Mouse (Mus musculus) left cerebral cortex, adult 9 months (tissue): ENCODE results near the gene Rasal3.
A peak's percentile ranks its signal among the peaks of the same experiment; 100 is the strongest.

ENCODE experiments used
- DNase-seq, 2 experiments: peaks; one replicate each; pipeline ENCODE4 v3.0.0; 2022; ENCODE audit warnings: low spot score in 2 of 2

Gene Rasal3

DNA sequence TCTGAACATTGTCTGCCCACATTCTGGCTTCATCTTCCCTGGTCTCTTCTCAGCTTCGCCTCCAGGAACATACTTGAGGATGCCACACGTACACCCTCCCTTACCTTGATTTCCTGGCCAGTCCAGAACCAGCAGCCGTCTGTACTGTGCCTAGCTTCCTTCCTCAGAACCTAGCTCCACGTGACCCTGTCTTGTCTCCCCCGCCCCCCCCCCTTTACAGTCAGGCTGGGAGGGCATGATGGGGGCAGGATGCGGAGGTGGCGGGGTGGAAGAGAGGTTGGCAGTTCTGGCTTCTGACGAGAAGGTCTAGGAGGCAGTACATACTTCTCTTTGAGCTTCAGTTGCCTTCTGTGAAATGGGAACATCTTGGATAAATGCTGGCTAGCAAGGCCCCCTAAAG is at the start of gene Rasal3:
Rasal3 (minus strand) TSS at position 167 of the 400 bp plus-strand sequence.
- DNase-seq: no peak

DNA sequence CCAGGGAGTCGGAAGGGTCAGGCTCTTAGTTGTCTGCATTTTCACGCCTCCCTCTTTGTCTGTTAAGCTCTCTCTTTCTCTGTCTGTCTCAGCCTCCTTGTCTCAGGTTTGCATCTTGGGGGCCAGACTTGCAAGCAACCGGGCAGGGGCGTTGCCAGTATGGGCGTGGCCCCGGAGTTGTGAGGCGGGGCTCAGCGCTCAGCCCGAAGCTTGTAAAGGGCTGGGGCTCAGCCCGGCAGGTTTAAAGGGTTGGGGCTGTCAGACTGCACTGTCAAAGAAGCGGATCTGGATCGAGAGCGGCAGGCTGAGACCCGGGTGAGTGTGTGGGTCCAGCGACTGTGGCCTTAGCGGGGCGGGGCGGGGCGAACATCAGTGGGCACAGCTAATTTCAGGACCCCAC is 49.1 kb upstream of the Rasal3 start, which contains the start of gene Cyp4f39:
Cyp4f39 (plus strand) TSS at position 242 of the 400 bp plus-strand sequence.
- DNase-seq: no peak

DNA sequence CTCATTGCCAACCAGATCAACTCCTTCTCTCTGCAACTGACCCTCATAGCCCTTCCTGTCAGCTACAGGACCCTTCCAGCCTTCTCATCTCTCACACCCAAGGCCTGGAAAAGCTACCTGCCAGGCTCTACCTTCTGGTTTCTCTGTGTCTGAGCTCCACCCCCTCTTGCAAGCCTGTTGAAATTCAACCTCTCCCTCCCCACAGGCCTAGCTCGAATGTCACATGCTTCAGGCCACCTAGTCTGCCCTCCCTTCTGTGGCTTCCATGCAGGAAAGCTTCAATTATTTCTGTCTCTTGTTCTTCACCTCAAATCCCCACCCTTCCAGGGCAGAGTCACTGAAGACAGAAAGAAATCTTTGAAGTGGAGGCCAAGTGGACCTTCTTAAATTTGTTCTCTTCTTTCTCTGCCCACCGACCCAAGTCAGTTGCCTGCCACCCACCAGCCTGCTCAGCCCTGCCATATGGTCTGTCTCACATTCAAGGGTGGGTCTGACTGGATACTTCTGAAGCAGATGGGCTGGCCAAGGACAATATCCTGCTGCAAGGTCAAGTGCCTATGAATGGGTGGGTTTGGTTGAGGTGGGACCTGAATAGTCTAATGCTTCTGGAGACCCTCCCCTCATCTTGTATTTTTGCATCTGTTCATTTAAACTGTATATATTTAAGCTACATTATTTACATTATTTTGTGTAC is 47.6 kb upstream of the Rasal3 start:
- no peak for DNase-seq

DNA sequence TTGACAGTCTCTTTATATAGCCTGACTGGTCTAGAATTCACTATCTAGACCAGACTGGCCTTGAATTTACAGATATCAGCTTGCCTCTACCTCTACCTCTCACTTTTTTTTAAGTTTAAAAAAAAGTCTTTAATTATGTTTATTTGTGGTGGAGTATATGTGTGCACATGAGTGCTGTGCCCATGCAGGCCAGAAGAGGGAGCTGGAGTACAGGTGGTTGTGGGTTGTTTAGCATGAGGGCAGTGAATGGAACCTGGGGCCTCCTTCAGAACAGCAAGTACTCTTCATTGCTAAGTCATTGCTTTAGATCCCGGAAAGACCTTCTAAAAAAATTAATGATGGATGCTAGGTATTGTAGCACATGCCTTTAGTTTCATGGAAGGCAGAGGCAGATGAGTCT is 45.7 kb upstream of the Rasal3 start:
- no peak for DNase-seq

DNA sequence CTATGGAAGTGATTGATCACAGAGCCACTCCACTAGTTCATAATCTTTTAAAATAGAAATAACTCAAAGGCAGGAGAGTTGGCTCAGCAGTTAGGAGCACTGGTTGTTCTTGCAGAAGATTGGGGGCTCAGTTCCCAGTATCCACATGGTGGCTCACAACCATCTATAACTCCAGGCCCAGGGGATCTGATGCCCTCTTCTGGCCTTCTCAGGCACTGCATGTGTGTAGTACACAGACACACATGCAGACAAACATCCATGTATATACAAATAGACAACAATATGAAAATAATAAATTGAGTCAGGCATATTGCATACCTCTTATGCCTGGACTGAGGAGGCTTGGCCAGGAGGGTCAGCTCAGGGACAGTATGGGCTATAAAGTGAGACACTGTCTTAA is 43.8 kb upstream of the Rasal3 start:
- no peak for DNase-seq

DNA sequence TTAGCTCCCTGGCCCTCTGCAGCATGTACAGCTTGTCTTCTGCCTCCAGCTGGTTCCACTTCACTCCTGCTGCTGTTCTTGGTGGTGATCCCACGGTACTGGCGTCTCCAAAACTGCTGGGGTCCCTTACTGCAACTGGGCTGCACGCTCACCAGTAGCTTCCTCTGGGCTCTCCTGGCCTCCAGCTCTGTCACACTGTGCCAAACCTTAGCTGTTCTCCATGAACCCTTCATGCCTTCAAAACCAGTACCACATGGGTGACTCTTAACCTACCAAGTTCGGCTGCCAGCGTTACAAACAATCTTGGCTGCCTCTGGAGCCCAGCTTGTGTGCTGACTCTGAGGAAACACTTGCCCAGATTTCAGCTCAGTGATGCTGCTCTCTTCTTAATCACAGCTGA is 41.6 kb upstream of the Rasal3 start:
- no peak for DNase-seq

DNA sequence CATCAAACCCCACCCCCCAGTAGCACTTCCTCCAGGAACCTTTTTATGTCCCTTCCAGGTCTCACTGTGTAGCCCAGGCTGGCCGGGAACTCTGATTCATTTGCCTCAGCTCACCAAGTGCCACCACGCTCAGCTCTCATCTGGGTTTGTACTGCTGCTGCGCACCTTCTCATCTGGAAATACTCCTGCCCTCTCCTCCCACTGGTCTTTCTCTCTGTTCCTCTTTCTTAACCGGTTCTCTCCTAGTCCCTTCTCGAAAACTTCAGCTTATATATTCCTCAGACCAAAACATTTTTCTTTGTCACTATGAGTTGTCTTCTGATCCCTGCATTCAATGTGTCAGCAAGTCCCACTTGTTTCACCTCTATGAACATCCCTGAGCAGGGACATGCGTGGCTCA is 39.9 kb upstream of the Rasal3 start:
- no peak for DNase-seq

DNA sequence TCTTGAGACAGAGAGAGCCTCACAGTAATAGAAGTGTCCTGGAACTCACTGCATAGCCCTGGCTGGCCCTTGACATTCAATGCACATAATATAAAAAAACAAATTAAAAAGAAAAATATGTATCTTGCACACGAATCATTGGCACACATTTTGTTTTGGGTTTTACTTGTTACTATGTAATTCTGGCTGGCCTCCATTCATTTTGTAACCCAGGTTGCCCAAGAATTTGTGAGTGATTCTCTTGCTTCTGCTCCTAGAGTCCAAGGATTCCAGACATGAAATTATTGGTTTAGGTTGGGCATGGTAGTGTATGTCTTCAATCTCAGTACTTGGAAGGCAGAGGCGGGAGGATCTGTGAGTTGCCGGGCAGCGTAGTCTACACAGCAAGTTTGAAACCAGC is 33.7 kb upstream of the Rasal3 start:
- DNase-seq: no peak

DNA sequence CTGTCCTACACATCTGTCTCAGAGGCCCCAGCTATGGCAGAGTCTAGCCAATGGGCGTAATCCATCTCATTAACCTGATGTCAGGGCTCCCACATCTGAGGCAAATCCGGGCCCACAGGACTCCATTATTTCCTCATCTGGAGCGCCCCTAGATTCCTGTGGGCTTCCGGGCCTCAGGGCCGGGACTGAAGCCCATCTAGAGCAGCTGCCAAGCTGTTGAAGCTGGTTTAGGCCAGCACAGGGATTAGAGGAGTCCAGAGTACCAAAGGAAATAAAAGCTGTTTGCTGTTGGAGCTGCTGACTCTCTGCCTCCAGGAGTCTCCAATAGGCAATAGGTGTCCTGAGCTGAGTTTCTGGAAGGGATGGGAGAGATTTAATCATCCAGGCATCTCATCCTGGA is 31.8 kb upstream of the Rasal3 start:
- DNase-seq: no peak

DNA sequence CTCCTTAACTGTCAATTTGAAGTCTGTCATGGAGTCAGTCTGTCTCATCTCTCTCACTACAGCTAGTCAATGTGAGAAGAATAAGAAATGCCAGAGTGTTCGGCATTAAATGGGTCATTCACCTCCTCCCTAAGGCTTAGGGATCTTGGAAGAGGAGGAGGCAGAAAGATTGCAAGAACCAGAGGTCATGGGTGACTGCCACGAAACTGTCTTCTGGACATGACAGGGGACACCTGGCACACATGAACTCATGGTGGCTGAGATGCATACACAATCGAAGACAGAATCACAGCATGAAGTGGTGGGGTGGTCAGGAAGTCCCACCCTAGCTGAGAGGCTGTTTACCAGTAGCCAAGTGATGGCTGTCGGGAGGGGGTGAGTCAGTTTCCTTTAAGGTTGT is 30.9 kb upstream of the Rasal3 start:
- DNase-seq: no peak

DNA sequence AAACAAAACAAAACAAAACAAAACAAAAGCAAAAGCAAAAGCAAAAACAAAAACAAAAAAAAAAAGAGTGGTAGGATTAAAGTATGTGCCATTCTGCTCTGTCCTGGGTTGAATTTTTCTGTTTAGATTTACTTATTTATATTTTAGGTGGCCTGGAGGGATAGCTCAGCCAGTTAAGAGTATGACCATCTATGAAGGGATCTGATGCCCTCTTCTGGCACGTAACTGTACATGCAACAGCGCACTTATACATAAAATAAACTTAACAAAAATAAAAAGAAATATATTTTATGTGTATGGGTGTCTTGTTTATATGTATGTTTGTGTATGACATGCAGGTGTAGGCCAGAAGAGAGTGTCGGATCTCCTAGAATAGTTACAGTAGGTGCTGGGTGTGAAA is 28.6 kb upstream of the Rasal3 start:
- DNase-seq: peak in 1 of 2 experiments; percentile 4

DNA sequence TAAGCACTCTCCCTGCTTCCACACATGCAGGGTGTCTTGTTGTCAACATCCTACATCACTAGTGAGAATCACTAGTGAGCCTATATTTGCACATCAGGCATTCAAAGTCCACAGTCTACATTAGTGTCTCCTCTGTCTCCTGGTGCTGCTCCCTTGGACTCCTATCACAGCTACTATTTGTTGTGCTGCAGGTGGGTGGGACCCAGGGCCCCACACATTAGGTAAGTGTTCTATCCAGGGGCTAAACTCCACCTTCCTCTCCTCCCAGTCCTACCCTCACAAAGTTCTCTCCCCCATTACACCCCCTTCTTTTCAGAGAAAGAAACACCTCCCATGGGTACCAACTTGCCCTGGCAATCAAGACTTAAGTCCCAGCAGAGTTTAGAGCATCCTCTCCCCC is 23.2 kb upstream of the Rasal3 start:
- DNase-seq: no peak

DNA sequence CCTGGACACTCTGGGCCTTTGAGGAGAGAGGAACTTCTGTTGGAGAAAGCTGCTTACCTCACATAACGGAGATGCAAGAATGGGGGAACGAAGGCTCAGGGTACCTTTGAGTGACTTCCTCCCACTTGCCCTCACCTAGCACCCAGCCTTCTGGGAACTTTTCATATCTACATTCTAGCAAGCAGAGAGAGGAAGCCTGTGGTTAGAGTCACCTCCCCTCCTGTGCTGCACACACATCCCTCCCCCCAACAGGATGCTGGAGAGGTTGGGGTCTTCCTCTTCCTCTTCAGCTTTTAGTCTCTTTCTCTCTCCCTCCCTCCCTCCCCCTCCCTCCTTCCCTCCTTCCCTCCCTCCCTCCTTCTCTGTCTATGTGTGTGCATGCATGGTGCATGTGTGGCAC is 20.7 kb upstream of the Rasal3 start, which contains the start of gene Pglyrp2:
Pglyrp2 (minus strand) TSS at position 134 of the 400 bp plus-strand sequence.
- DNase-seq: no peak

DNA sequence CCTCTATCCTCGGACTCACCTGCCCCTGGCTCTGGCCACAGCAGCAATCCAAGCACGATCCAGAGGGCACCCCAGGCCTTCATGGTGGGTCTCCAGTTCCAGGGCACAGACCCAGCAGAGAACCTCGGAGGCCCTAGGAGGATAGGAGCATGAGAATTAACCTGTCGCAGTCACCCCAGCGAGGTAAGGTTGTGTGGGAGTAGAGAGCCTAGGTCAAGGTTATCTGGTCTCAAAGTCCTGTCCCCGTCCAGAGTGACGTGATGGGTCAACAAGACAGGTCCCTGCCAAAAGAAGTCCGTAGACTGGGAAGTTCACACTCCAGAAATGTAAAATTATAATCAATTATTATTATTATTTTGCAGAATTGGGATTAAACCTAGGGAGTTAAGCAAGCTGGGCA is 17.4 kb upstream of the Rasal3 start:
- DNase-seq: no peak

DNA sequence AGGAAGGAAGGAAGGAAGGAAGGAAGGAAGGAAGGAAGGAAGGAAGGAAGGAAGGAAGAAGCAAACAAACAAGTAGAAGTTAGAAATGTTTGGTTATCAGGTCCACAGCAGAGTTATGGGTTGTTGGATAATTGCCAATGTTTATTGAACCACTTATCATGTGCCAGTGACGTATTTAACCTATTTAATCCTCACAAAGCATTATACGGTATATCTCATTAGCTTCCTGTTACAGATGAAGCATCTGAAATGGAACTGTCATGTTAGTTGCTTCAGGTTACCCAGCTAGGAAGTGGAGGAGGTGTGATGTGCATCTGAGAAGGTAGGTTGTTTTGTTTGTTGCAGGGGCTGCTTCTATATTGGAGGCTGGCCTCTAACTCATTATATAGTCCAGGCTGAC is 16.6 kb upstream of the Rasal3 start:
- DNase-seq: no peak

DNA sequence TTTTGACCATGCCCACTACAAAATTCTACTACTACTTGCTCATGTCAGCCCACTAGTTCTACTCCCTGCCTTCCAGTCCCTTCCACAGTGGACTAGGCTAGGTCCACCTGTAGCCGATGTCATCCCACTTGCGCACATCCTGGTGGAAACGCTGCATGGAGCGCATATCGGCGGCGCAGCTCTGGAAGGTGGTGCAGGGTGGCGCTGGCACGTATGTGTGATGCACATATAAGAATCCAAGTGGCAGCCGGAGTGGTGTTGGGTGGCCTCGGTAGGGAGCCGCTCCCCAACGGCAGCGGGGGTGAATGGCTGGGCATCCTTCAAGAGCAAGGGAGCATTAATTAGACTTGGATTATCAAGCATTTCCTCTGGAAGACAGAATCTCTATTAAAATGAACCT is 13.4 kb upstream of the Rasal3 start:
- DNase-seq: no peak

DNA sequence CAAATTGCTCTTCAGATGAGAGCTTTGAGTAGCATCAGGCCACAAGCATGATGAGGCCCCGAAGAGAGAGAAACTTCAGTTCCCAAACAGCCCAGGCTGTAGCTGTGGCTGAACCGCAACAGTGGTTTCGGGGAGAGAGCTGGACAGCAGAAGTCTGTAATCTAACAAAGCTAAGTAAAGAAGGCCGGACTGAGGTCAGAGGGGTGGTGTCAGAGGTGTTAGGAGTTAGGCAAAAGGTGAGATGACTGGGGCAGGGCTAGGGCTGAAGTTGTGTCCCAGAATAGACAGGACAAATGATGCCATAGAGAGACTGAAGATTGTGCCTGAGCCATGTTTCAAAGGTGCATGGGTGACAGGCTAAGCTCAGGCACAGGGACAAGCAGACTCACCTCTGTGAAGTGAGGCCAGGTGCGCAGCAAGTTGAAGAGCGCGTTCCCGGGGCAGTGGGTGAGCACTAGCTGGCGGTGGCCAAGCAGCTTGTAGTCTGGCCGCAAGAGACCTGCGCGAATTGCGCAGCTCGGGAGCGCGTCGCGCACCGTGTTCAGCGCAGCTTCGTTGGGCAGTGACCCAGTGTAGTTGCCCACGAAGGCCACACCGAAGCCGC is 12.1 kb upstream of the Rasal3 start:
- no peak for DNase-seq

DNA sequence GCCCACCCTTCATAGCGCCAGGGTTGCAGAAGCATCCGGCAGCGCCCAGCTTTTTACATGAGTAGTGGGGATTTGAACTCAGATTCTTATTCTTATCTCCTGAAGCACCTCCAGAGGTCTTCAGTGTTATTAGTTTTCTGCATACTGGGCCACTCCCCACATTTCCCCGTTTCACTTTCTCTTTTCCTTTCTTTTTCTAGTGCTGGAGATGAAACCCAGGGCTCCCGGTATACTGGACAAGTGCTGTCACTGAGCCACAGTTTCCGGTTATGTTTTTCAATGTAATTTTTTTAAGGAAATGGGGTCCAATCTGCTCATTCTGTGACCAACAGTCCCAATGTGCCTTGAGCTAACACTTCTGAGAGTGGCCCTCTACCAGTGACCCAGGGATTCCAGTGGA is 8.5 kb upstream of the Rasal3 start:
- DNase-seq: no peak

DNA sequence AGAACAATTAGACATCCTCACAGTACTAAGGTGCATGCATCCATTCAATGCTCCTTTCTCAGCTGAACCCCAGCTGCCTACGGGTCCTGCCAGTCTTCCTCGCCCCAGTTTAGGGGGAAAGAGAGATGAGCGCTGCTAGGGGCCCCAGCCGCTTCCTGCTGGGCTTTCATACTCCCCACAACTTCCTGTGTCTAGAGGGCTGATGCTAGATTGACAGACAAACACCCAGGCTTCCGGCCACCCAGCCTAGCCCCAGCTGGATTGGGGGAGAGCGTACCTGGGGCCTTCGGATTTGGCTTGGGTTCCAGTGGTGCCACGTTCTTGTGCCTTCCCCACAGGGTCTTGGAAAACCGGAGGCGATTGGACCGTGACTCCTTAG is 615 bp downstream of the Rasal3 start:
- DNase-seq: no peak

DNA sequence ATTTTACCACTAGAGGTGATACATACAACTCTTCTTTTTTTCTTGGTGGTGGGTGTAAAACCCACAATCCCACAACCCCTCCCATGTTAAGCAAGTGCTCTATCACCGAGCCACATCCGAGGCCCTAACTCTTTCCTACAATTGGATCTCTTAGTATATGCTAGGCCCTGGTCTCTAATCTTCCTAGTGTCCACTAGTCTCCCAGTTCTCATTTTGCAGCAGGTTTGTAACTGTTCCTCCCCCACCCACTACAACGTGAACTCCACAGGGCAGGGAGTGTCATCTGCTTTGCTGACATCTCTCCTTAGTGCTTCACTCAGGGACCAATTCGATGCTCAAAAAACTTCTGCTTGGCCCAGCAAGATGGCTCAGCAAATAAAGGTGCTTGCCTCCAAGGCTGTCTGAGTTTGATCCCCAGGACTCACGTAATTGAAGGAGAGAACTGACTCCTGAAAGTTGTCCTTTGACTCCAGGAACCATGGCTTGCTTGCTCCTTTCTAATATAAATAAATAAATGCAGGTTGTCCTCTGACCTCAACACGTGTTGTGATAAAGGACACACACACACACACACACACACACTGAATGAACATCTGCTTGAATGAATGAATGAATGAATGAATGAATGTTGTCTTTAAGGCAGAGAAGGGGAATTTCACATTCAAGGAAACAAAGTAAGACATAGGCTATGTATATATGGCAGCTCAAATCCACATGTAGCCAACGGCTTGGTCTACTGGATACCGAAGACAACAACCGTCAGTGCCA is 1.2 kb downstream of the Rasal3 start:
- DNase-seq: no peak

DNA sequence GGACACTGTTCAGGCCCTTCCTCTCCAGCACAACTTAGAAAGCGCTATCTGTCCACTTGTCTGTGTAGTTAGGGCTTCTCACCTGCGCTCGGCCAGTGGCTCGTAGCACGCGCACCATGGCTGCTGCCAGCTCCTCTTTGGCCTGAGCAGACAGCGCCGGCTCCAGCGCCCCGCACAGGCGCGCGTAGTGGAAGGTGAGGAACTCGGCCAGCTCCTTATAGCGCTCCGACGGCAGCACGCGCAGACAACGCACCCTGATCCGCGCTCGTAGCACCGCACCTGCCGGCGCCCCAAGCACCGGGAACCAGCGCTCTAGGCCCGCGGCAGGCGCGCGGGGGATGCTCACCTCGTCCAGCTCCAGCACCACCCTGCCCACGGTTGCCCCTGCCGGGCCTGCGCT is 7.1 kb downstream of the Rasal3 start:
- DNase-seq: no peak

DNA sequence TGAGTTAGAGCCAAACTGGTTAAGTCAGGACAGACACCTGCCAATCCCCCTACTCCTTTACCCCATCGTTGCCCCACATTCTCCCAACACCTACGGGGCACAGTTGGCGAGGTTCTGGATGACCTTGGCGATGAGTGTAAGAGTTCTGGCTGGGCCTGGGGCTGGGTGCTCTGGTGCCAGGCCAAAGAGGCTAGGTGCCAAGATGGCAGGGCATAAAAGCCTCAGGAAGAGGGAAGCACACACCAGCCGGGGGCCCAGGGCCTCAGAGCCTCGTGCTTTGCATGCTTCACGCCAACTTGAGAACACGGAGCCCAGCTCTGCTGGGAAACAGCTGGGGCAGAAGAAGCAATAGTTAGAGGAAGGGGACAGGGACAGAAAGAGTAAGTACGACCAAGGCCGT is 9.4 kb downstream of the Rasal3 start:
- DNase-seq: no peak

DNA sequence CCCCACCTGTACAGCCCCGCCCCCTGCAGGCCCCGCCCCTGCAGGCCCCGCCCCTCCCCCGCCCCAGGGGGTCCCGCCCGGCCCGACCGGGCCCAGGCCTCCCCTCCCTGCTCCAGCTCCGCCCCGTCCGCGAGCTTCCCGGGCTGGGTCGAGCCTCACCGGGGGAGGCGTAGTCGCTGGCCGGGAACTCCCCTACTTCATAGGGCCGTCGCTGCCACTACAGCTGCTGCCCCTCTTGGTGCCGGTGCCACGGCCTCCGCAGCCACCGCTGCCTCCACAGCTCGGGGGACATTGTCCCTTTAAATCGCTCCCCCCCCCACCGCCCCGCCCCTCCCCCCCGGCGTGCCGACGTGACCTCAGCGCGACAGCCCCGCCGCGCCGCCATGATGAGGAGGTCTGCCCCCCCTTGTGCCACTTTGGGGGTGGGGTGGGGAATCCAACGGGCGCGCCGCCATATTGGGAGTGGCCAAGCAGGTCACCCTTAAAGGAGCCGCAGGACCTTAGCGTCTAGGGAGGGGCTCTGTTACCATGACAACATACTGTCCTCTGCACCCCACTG is 14.2 kb downstream of the Rasal3 start, which contains the start of gene Wiz:
Wiz (minus strand) TSS at position 339 of the 559 bp plus-strand sequence.
- DNase-seq: peak; percentile 84 to 95
